Mouse (Mus musculus) limb, embryonic 14.5 days (tissue): ENCODE measurements around the gene Anks1b. TPM values are rescaled to one million over a fixed set of nuclear protein-coding genes. Genes with fewer than 3 reads are reported as not detected.

Experiments used
- ATAC-seq: fragments of 200-750 bp; cut with Nextera tagmentation; 2 replicates; pipeline ENCODE4 v1.8.0; 2017; ENCODE audit warnings: low read depth, moderate number of reproducible peaks, moderate TSS enrichment; ENCODE audit not compliant: low FRiP score
- DNase-seq: peaks from one replicate; pipeline ENCODE4 v3.0.0-alpha.2; 2015; ENCODE audit warnings: low spot score
- H3K27ac ChIP-seq: fragments of 300-500 bp; sonication (generic); replicated peaks from 2 replicates; pipeline ENCODE4 v1.5.1; 2014; ENCODE audit warnings: low read depth, mild to moderate bottlenecking, low read length, moderate library complexity, mixed read lengths
- H3K27me3 ChIP-seq: fragments of 300-500 bp; sonication (generic); 2 replicates; pipeline ENCODE4 v1.6.1; 2014; ENCODE audit warnings: low read length, mixed read lengths; ENCODE audit not compliant: control insufficient read depth, insufficient read depth
- H3K36me3 ChIP-seq: fragments of 300-500 bp; sonication (generic); 2 replicates; pipeline ENCODE4 v1.6.1; 2014; ENCODE audit warnings: mild to moderate bottlenecking, low read length, moderate library complexity, mixed read lengths; ENCODE audit not compliant: control insufficient read depth, insufficient read depth
- H3K4me1 ChIP-seq: fragments of 300-500 bp; sonication (generic); 2 replicates; pipeline ENCODE4 v1.6.1; 2014; ENCODE audit warnings: antibody characterized with exemption, low read length, mixed read lengths; ENCODE audit not compliant: control insufficient read depth, insufficient read depth
- H3K4me2 ChIP-seq: fragments of 300-500 bp; sonication (generic); replicated peaks from 2 replicates; pipeline ENCODE4 v1.6.1; 2014; ENCODE audit warnings: low read depth, mild to moderate bottlenecking, low read length, moderate library complexity; ENCODE audit not compliant: severe bottlenecking
- H3K4me3 ChIP-seq: fragments of 300-500 bp; sonication (generic); replicated peaks from 2 replicates; pipeline ENCODE4 v1.5.1; 2014; ENCODE audit warnings: low read length
- H3K9ac ChIP-seq: fragments of 300-500 bp; sonication (generic); 2 replicates; pipeline ENCODE4 v1.6.1; 2014; ENCODE audit warnings: mild to moderate bottlenecking, low read depth, low read length, moderate library complexity; ENCODE audit not compliant: severe bottlenecking
- H3K9me3 ChIP-seq: fragments of 300-500 bp; sonication (generic); 2 replicates; pipeline ENCODE4 v1.6.1; 2016; ENCODE audit warnings: low read length; ENCODE audit not compliant: control insufficient read depth
- POLR2A ChIP-seq: fragments of 200-500 bp; IDR thresholded peaks from 2 replicates; pipeline ENCODE4 v1.8.0; 2012; ENCODE audit warnings: inconsistent platforms, mild to moderate bottlenecking, moderate library complexity, borderline replicate concordance; ENCODE audit not compliant: insufficient read depth, insufficient read length; ENCODE audit errors: extremely low read depth
- WGBS: fragments of 180-500 bp; shearing (Covaris S2); extraction: QIAGEN DNeasy Blood & Tissue Kit; methylation state at CpG from one replicate; pipeline ENCODE4 v1.1.7; 2014; 5-methylcytosine and 5-hydroxymethylcytosine counted together
- polyA plus RNA-seq, 2 experiments: library from polyadenylated mRNA; depleted of rRNA in 1 of 2; stranded (reverse) in 1 of 2; unstranded in 1 of 2; fragments of >200 nt; fragmentation: Nextera tagmentation in 1 of 2; extraction: Ambion mirVana in 1 of 2; gene quantifications; 2 replicates each; pipeline versions ENCODE4 v1.2.1 to v1.2.3; 2012 to 2014

Gene Anks1b
- polyA plus RNA-seq, 2 experiments = 2.6 to 4.3 TPM

DNA sequence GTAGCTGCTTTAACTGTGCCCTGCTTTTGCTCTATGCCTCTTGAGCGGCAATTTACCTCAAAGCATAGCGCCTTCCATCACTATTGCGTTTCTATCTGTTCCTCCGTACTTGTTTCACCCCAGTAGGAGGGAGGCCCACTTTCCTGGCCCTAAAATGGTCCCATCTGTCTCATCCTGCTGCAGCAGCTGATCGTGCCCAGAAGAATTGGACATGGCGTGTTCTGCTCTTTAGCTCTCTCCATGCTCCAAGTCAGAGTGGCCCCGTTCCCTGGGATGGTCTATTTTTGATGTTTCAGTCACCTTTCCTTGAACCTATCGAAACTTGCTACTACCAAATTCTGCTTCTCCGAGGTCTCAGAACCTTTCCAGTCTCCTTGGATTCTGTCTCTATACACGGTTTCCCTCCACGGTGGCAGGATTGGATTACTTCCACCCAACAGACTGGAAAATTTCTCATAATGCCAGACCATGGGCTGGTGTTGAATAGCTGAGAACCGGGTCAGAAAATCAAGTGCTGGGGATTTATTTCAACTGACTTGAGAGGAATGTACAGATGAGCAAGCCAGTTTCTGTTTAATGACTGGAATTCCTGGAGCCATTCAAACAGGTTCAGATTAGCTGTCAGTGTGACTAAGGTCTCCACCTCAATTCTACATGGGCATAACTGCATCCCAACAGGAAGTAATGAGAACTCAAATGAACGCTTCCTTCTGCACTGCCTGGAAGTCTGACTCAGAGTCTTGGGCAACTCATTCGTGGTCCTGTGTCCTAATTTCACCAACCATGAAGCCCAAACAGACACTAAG, 726.6 kb downstream of the Anks1b start:
- TF ChIP-seq POLR2A = no peak
- Histone ChIP-seq H3K9ac (no peak overlapping the region), H3K4me2 (no peak overlapping the region), H3K27me3 (no peaks in the 10 kb centered on the region), H3K36me3 (no peaks in the 10 kb centered on the region), H3K27ac (no peak overlapping the region), H3K4me1 (peaks cover 3% of the 10 kb centered on the region; the same call in 1 of the 2 replicates), H3K9me3 (no peaks in the 10 kb centered on the region), H3K4me3 (no peak overlapping the region)
- WGBS = 83% methylated on average over 14 of the region's 14 CpGs
- ATAC-seq (no peak), DNase-seq (no peak)

DNA sequence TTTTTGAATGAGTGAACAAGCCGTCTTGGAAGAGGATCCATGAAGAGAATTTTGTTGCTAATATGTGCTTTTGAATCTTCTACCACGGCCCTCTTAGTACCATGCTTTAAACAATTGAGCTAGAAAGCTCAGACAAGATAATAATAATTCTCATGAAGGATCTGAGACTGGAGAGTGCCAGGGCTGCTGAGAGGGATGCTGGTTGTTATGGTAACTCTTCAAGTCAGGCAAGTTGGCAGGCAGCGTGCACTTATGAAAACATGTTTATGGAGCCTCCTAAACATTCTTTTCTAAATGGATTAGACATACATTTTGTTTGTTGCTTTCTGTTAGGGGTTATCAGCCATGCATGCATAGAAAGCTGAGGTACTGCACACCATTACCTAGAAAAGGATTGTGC, 734.3 kb downstream of the Anks1b start:
- no peaks in the 10 kb centered on the region for H3K27me3 ChIP-seq
- TF ChIP-seq POLR2A = no peak
- 68% methylated on average over 3 of the region's 3 CpGs for WGBS
- no peak overlapping the region for H3K9ac ChIP-seq
- H3K9me3 ChIP-seq = no peaks in the 10 kb centered on the region
- DNase-seq = no peak
- no peaks in the 10 kb centered on the region for H3K4me1 ChIP-seq
- no peaks in the 10 kb centered on the region for H3K36me3 ChIP-seq
- no peak overlapping the region for H3K4me2 ChIP-seq
- no peak overlapping the region for H3K27ac ChIP-seq
- no peak for ATAC-seq
- no peak overlapping the region for H3K4me3 ChIP-seq

DNA sequence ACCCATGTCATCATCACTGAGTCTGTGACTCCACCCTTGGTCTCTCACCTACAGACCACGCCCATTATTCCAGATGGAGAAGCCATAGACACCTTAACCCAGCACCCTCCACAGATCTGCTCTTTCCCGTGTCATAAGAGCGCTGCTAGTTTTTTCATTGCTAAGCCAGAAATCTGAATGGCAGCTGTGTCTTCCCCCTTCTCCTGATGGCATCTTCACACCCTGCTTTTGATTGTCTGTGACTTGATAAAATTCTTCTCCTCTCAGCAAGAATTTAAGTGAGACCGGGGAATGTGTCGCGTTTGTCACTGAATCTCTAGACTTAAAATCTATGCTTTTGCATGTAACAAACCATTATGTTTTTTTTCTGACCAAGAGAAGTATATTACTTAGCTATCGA, 736.1 kb downstream of the Anks1b start:
- no peak for TF ChIP-seq POLR2A

DNA sequence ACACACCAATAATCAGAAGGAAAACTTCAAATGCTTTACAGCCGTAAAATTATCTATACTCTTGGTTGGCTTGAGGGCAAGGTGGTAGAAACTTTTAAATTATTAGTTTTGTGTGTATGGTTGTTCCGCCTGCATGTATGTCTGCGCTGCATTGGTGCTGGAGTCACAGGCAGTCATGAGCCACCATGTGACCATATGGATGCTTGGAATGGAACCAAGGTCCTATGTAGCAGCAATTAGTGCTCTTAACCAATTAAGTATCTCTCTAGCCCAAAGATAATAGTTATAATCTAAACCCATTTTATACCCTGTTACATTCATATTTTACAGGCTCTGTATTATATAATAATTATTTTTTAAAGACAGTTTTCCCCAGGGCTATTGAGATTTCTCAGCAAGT, 739.7 kb downstream of the Anks1b start:
- DNase-seq (no peak), ATAC-seq (no peak)
- Histone ChIP-seq H3K36me3 (no peaks in the 10 kb centered on the region), H3K4me2 (no peak overlapping the region), H3K27ac (no peak overlapping the region), H3K4me3 (no peak overlapping the region), H3K9me3 (no peaks in the 10 kb centered on the region), H3K27me3 (no peaks in the 10 kb centered on the region), H3K4me1 (no peaks in the 10 kb centered on the region), H3K9ac (no peak overlapping the region)
- no peak for TF ChIP-seq POLR2A
- WGBS = 90% methylated on average over 3 of the region's 3 CpGs

More for the DNA sequence above, 736.1 kb downstream of the Anks1b start:
- no peak for ATAC-seq
- no peak overlapping the region for H3K4me3 ChIP-seq
- no peak overlapping the region for H3K4me2 ChIP-seq
- H3K4me1 ChIP-seq = no peaks in the 10 kb centered on the region
- H3K27me3 ChIP-seq = no peaks in the 10 kb centered on the region
- no peaks in the 10 kb centered on the region for H3K36me3 ChIP-seq
- H3K27ac ChIP-seq = no peak overlapping the region
- 85% methylated on average over 7 of the region's 7 CpGs for WGBS
- no peak overlapping the region for H3K9ac ChIP-seq
- no peaks in the 10 kb centered on the region for H3K9me3 ChIP-seq
- no peak for DNase-seq

DNA sequence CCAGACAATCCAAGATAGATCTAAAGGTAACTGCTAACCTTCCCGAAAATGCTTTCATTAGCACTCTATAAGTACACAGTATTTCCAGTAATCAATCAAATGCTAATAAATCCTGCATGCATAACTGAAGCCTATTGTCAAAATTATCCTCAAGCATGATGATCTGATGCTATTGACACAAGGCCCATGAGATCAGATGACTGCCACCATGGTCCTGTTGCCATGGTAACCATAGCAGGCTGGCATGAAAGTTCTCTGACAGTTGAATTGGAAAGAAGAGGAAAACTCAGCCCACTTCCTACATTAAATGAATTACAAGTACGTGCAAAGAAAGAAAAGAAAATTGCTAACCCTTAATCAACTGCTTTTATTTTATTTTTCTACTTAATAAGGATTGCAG, 741.9 kb downstream of the Anks1b start:
- no peaks in the 10 kb centered on the region for H3K27me3 ChIP-seq
- 79% methylated on average over 2 of the region's 2 CpGs for WGBS
- no peak overlapping the region for H3K4me2 ChIP-seq
- no peak for DNase-seq
- TF ChIP-seq POLR2A = no peak
- H3K9ac ChIP-seq = no peak overlapping the region
- H3K27ac ChIP-seq = no peak overlapping the region
- no peak overlapping the region for H3K4me3 ChIP-seq
- H3K4me1 ChIP-seq = no peaks in the 10 kb centered on the region
- H3K9me3 ChIP-seq = no peaks in the 10 kb centered on the region
- no peak for ATAC-seq
- no peaks in the 10 kb centered on the region for H3K36me3 ChIP-seq
